Mouse (Mus musculus) midbrain, postnatal 0 days (tissue): ENCODE results near the gene Zfp865. TPM values are rescaled to one million over a fixed set of nuclear protein-coding genes. Genes with fewer than 3 reads are reported as not detected.

Source experiments
- ATAC-seq: fragments of 200-750 bp; cut with Nextera tagmentation; 2 replicates; pipeline ENCODE4 v1.8.0; 2017; ENCODE audit warnings: moderate number of reproducible peaks, mild to moderate bottlenecking, moderate TSS enrichment, moderate library complexity; ENCODE audit not compliant: low FRiP score
- DNase-seq: peaks from one replicate; pipeline ENCODE4 v3.0.0-alpha.2; 2015; ENCODE audit warnings: low spot score
- H3K27ac ChIP-seq: fragments of 300-500 bp; sonication (generic); 2 replicates; pipeline ENCODE4 v1.5.1; 2014; ENCODE audit warnings: low read depth, mild to moderate bottlenecking, low read length, mixed read lengths
- H3K27me3 ChIP-seq: fragments of 300-500 bp; sonication (generic); 2 replicates; pipeline ENCODE4 v1.6.1; 2014; ENCODE audit warnings: low read length, control low read depth, mixed read lengths; ENCODE audit not compliant: insufficient read depth
- H3K36me3 ChIP-seq: fragments of 300-500 bp; sonication (generic); 2 replicates; pipeline ENCODE4 v1.6.1; 2014; ENCODE audit warnings: low read length, control low read depth, mixed read lengths; ENCODE audit not compliant: insufficient read depth
- H3K4me1 ChIP-seq: fragments of 300-500 bp; sonication (generic); 2 replicates; pipeline ENCODE4 v1.6.1; 2014; ENCODE audit warnings: mild to moderate bottlenecking, control low read depth, antibody characterized with exemption, low read length, mixed read lengths; ENCODE audit not compliant: insufficient read depth
- H3K4me2 ChIP-seq: fragments of 300-500 bp; sonication (generic); 2 replicates; pipeline ENCODE4 v1.6.1; 2014; ENCODE audit warnings: low read depth, mild to moderate bottlenecking, low read length, mixed read lengths; ENCODE audit not compliant: poor library complexity, severe bottlenecking
- H3K4me3 ChIP-seq: fragments of 300-500 bp; sonication (generic); 2 replicates; pipeline ENCODE4 v1.5.1; 2014; ENCODE audit warnings: low read depth, mild to moderate bottlenecking, low read length, moderate library complexity
- H3K9ac ChIP-seq: fragments of 300-500 bp; sonication (generic); replicated peaks from 2 replicates; pipeline ENCODE4 v1.6.1; 2014; ENCODE audit warnings: mild to moderate bottlenecking, low read length, moderate library complexity, mixed read lengths; ENCODE audit not compliant: poor library complexity, severe bottlenecking
- H3K9me3 ChIP-seq: fragments of 300-500 bp; sonication (generic); 2 replicates; pipeline ENCODE4 v1.6.1; 2016; ENCODE audit warnings: low read length, control low read depth
- CTCF ChIP-seq: IDR thresholded peaks from 2 replicates; pipeline ENCODE4 v1.5.1; 2016; ENCODE audit warnings: antibody characterized with exemption, mild to moderate bottlenecking
- WGBS: fragments of 180-500 bp; shearing (Covaris S2); extraction: QIAGEN DNeasy Blood & Tissue Kit; methylation state at CpG from one replicate; pipeline ENCODE4 v1.1.7; 2014; 5-methylcytosine and 5-hydroxymethylcytosine counted together
- polyA plus RNA-seq: library from polyadenylated mRNA; unstranded; fragments of >200 nt; fragmentation: Nextera tagmentation; extraction: Ambion mirVana; gene quantifications from 2 replicates; pipeline ENCODE4 v1.2.1, GENCODE M21; 2015
- total RNA-seq: library from RNA; depleted of rRNA; stranded (reverse); fragments of >200 nt; gene quantifications from 2 replicates; pipeline ENCODE4 v1.2.3, GENCODE M21; 2014

The Zfp865 gene
- total and polyA plus RNA-seq, 2 experiments from 2014 or later, result 6.8 to 48.4 TPM

GRCm38 (mm10) chr7:5033818-5034217 is 13.6 kb downstream of the Zfp865 start, which contains the start of gene 4632433K11Rik:
4632433K11Rik (plus strand) TSS chr7:5034118.
- TF ChIP-seq CTCF, result no peak
- no peak within 1 kb of the TSS for H3K27ac ChIP-seq
- H3K4me2 ChIP-seq, result no peak within 1 kb of the TSS
- DNase-seq, result no peak
- H3K27me3 ChIP-seq, result no peaks in the 10 kb centered on the region
- peaks cover 63% of the 10 kb centered on the region for H3K36me3 ChIP-seq
- WGBS, result 93% methylated on average over 3 of the region's 3 CpGs
- peaks cover 6% of the 10 kb centered on the region; the same call in 1 of the 2 replicates for H3K4me1 ChIP-seq
- no peak within 1 kb of the TSS for H3K4me3 ChIP-seq
- peaks cover 21% of the 10 kb centered on the region; the same call in 1 of the 2 replicates for H3K9me3 ChIP-seq
- no peak for ATAC-seq
- no peak within 1 kb of the TSS for H3K9ac ChIP-seq

GRCm38 (mm10) chr7:5035628-5036027 is 15.5 kb downstream of the Zfp865 start:
- H3K27me3 ChIP-seq, result no peaks in the 10 kb centered on the region
- H3K4me1 ChIP-seq, result peaks cover 6% of the 10 kb centered on the region; the same call in 1 of the 2 replicates
- ATAC-seq, result no peak
- H3K4me2 ChIP-seq, result no peak overlapping the region
- DNase-seq, result no peak
- no peak for TF ChIP-seq CTCF
- peaks cover 45% of the 10 kb centered on the region for H3K36me3 ChIP-seq
- H3K9me3 ChIP-seq, result peaks cover 11% of the 10 kb centered on the region; the same call in 1 of the 2 replicates
- H3K27ac ChIP-seq, result no peak overlapping the region
- H3K4me3 ChIP-seq, result no peak overlapping the region
- H3K9ac ChIP-seq, result no peak overlapping the region
- 95% methylated on average over 17 of the region's 17 CpGs for WGBS

- no peak overlapping the region for H3K4me2 ChIP-seq
- H3K4me3 ChIP-seq, result no peak overlapping the region
- no peak overlapping the region for H3K9ac ChIP-seq
- ATAC-seq (no peak), DNase-seq (no peak)
- no peaks in the 10 kb centered on the region for H3K27me3 ChIP-seq
- peaks cover 40% of the 10 kb centered on the region for H3K36me3 ChIP-seq
- WGBS, result 96% methylated on average over 9 of the region's 9 CpGs
- no peak overlapping the region for H3K27ac ChIP-seq
- TF ChIP-seq CTCF, result no peak
- H3K4me1 ChIP-seq, result peaks cover 6% of the 10 kb centered on the region; the same call in 1 of the 2 replicates
- 0 out of 2 replicates have a peak, but pooled peaks cover 8% of the 10 kb centered on the region for H3K9me3 ChIP-seq
Measured at GRCm38 (mm10) chr7:5036136-5036535, 16.0 kb downstream of the Zfp865 start.

GRCm38 (mm10) chr7:5037026-5037425 is 16.9 kb downstream of the Zfp865 start:
- H3K9ac ChIP-seq, result no peak overlapping the region
- 94% methylated on average over 7 of the region's 7 CpGs for WGBS
- DNase-seq, result no peak
- no peaks in the 10 kb centered on the region for H3K9me3 ChIP-seq
- no peak overlapping the region for H3K4me2 ChIP-seq
- H3K4me1 ChIP-seq, result peaks cover 6% of the 10 kb centered on the region; the same call in 1 of the 2 replicates
- H3K36me3 ChIP-seq, result peaks cover 31% of the 10 kb centered on the region
- H3K27me3 ChIP-seq, result no peaks in the 10 kb centered on the region
- TF ChIP-seq CTCF, result no peak
- H3K27ac ChIP-seq, result no peak overlapping the region
- no peak for ATAC-seq
- no peak overlapping the region for H3K4me3 ChIP-seq

GRCm38 (mm10) chr7:5037467-5037866 is 17.3 kb downstream of the Zfp865 start:
- Histone ChIP-seq H3K4me3 (peak overlapping the region; percentile 59), H3K27ac (peak overlapping the region; percentile 94), H3K27me3 (no peaks in the 10 kb centered on the region), H3K9ac (peak overlapping the region; percentile 92; the same call in 1 of the 2 replicates), H3K9me3 (no peaks in the 10 kb centered on the region), H3K4me1 (peaks cover 6% of the 10 kb centered on the region; the same call in 1 of the 2 replicates), H3K4me2 (peak overlapping the region; percentile 59), H3K36me3 (peaks cover 27% of the 10 kb centered on the region)
- no peak for ATAC-seq
- no peak for DNase-seq
- 78% methylated on average over 8 of the region's 8 CpGs for WGBS
- TF ChIP-seq CTCF, result no peak

- TF ChIP-seq CTCF, result peak; percentile 8; the same call in 1 of the 2 replicates
- Histone ChIP-seq H3K4me3 (peak within 1 kb of the TSS; percentile 59), H3K27me3 (no peaks in the 10 kb centered on the region), H3K4me1 (peaks cover 6% of the 10 kb centered on the region; the same call in 1 of the 2 replicates), H3K27ac (peak within 1 kb of the TSS; percentile 94), H3K36me3 (peaks cover 21% of the 10 kb centered on the region), H3K9ac (peak within 1 kb of the TSS; percentile 92), H3K4me2 (peak within 1 kb of the TSS; percentile 59), H3K9me3 (no peaks in the 10 kb centered on the region)
- under 1% methylated on average over 46 of the region's 48 CpGs for WGBS
- ATAC-seq (peak; percentile 95), DNase-seq (peak; percentile 93)
Measured at GRCm38 (mm10) chr7:5038109-5038732, 18.0 kb downstream of the Zfp865 start, which contains the start of gene Zfp784. Zfp784 (minus strand) TSS chr7:5038446.
